Mouse (Mus musculus) heart, adult 11 months (tissue): ENCODE data around the gene Rpl5.
A peak's percentile ranks its signal among the peaks of the same experiment; 100 is the strongest.

Experiments used
- DNase-seq: peaks from one replicate; pipeline ENCODE4 v3.0.0; 2022

The Rpl5 gene

GRCm38 (mm10) chr5:107946475-107946874 is 46.2 kb downstream of the Rpl5 start:
- DNase-seq = no peak

- peak; percentile 93 for DNase-seq
Measured at GRCm38 (mm10) chr5:107947548-107947947, 47.2 kb downstream of the Rpl5 start.

- DNase-seq = no peak
Measured at GRCm38 (mm10) chr5:107948899-107949298, 48.6 kb downstream of the Rpl5 start.

GRCm38 (mm10) chr5:107949607-107950006 is 49.3 kb downstream of the Rpl5 start:
- DNase-seq = peak; percentile 90

- DNase-seq = peak; percentile 92
Measured at GRCm38 (mm10) chr5:107950643-107951042, 50.3 kb downstream of the Rpl5 start.
